Mouse (Mus musculus) layer of hippocampus, adult 8-10 months (tissue): ENCODE results near the gene Ttc38. TPM values are rescaled to one million over a fixed set of nuclear protein-coding genes. Genes with fewer than 3 reads are reported as not detected.
A peak's percentile ranks its signal among the peaks of the same experiment; 100 is the strongest.

Experiments used
- DNase-seq, 2 experiments: peaks; one replicate each; pipeline ENCODE4 v3.0.0; 2022; ENCODE audit warnings: low spot score in 2 of 2
- total RNA-seq, 4 experiments: library from RNA; stranded (reverse); gene quantifications; 2 replicates each; pipeline ENCODE4 v1.2.4; 2022

The Ttc38 gene
- total RNA-seq, 4 experiments from 2014 or later, result 5.5 to 9.7 (median 7.4) TPM

GRCm38 (mm10) chr15:85891971-85892370, 59.9 kb downstream of the Ttc38 start:
- no peak for DNase-seq

DNA sequence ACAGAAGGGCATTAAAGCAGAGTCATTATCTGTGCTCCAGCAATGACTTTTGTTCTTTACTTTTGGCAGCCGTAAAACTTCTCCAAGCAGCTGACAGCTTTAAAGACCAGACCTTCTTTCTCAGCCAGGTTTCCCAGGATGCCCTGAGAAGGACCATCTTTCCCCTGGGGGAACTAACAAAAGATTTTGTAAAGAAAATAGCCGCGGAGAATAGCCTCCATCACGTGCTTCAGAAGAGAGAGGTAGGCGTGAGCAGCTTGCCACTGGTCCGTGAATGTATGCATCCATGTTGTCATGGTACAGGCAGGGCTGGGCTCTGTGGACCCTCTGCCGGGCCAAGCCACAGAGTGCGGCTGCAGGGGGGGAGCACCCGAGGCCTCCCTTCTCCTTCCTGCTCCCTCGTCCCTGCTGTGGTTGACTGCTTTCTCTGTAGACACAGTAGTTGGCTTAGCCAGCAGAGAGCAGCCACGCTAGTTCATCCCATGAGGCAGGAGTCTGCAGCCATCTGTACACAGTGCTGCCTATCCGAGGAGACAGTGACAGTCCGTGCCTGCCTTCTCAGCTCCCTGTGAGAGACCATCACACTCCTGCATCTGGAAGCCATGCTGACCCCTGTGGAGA, 60.5 kb downstream of the Ttc38 start:
- no peak for DNase-seq

DNA sequence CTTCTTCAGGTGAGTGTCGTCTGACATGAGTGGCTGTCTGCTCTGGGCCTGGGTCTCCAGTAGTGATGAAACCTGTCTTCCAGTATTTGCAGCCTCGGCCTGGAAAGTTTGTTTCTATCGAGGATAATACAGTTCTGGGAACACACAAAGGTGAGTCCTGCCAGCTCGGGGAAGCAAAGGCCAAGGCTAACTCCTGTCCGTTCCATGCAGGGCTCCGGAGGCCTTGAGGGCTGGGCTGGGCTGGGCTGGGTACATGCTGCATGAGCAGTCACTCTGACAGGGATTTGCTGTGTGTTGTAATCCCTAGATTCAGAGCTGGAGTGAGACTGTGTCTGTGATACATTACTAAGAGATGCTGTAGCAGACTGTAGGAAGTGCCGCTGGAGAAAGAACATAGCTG, 61.8 kb downstream of the Ttc38 start:
- DNase-seq, result no peak

DNA sequence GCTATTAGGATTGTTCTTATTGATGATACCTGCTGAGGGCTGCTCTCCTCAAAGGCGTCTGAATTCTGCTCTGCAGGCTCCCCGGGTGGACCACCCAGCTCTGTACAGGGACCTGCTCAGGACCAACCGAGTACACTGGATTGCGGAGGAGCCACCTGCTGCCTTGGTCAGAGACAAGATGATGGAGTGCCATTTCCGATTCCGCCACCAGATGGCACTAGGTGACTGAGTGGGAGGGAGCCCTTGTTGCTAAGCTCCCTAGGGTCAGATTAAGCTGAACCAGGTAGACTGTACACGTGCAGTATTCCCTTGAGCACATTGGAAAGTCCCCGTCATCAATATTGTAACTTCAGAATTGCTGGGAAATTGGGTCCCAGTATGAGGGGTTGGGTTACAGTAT, 64.2 kb downstream of the Ttc38 start:
- peak; percentile 51 to 79 for DNase-seq

- DNase-seq, result no peak
These were observed 65.0 kb downstream of the Ttc38 start for GRCm38 (mm10) chr15:85897113-85897512.

DNA sequence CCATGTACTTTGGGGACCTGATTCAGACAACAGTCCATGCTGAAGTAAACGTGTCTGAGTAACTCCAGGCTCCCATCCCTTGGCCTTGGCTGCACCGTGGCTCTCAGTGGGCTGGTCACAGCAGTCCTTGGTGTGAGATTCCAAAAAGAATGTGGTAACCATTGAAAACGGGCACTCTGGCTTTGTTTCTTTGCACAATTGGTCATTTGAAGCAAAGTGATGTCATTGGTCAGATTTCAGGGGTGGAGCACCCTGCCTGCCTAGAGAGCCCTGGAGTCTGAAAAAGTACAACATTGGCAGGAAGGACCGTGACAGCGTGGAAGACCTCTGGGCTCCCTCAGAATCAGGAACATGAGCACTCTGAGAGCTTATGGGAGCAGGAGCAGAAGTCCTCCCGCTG, 67.3 kb downstream of the Ttc38 start:
- DNase-seq, result no peak

DNA sequence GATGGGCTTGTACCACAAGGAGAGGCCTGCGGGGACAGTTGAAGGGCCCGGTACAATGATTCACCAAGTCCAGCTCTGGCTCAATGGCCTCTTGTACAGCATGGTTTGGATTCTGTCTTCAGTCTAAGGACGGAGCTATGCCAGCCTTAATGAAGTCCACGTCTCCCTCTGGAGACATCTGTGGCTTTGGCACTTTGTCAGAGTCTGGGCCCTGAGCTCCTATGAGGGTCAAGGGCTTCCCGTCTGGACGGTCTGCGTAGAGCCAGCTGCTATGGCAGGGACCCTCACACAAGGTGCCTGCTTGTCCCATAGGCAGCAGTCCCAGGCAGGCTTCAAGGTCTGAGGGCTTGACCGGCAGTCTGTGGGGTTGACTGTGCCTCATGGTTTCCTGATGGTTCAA, 68.2 kb downstream of the Ttc38 start:
- no peak for DNase-seq

- DNase-seq, result no peak
These were observed 68.7 kb downstream of the Ttc38 start for GRCm38 (mm10) chr15:85900801-85901200.

DNA sequence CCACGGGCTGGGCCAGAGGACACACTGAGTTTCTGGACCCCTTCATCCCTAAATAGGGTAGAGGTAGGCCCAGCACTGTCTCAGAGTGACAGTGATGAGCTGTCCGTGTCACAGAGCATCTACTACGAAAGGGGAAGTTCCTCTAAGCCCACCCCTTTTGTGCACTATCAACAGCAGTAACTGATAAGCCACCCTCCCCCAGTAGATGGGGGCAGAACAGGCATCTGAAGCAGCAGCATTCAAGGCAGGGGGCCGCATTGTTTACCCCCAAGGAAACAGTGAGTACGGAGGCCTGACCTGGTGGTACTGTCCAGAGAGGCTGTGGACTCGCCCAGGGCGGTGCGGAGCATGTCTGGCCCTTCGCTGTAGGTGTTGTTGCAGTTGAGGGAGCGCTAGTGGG, 70.4 kb downstream of the Ttc38 start:
- DNase-seq, result no peak

DNA sequence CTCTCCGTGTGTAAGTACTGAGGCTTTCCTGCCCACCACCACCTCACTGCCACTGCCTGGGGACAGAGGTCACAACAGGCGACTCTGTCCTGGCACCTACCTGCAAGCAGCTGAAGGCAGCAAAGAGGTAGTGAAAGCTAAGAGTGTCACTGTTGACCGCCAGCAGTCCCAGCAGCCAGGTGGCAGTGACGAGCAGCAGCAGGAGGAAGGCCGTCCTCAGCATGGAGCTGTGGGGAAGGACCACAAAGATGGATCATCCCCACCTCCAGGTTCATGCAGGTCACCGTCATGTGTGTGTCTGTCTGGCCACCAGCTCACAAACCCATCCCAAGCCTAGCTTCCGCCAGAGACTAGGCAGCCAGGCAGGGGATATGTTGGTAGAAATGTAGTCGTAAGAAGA, 71.7 kb downstream of the Ttc38 start:
- DNase-seq, result no peak

Other genes with a start within 250 kb of the Ttc38 start
- 10 to 100 TPM; 45.9 to 52.4 (median 49.1) TPM for gene Wnt7b, start 249.8 kb upstream of the Ttc38 start, total RNA-seq
- 1 to 10 TPM; 2.8 to 5.1 (median 4.2) TPM for gene Ppara, start 97.3 kb upstream of the Ttc38 start, total RNA-seq
- 10 to 100 TPM; 15.3 to 27.8 (median 23.7) TPM for gene Cdpf1, start 20.6 kb upstream of the Ttc38 start, total RNA-seq
- under 1 TPM; 0.72 to 1.00 (median 0.87) TPM for gene Pkdrej, start 10.6 kb upstream of the Ttc38 start, total RNA-seq
- gene Gtse1, start 27.4 kb downstream of the Ttc38 start, total RNA-seq, result under 1 TPM; 0.22 to 0.86 (median 0.49) TPM
- gene Trmu, start 47.0 kb downstream of the Ttc38 start, total RNA-seq, result 10 to 100 TPM; 31.0 to 40.1 (median 35.9) TPM
- 1 to 10 TPM; 6.0 to 7.0 (median 6.6) TPM for gene Celsr1, start 201.5 kb downstream of the Ttc38 start, total RNA-seq
- gene Gramd4, start 225.4 kb downstream of the Ttc38 start, total RNA-seq, result 10 to 100 TPM; 24.1 to 30.9 (median 29.9) TPM